Mouse (Mus musculus): ENCODE measurements around the gene Dennd1b. TPM values are rescaled to one million over a fixed set of nuclear protein-coding genes. Genes with fewer than 3 reads are reported as not detected.

The Dennd1b gene
- 3.3 and 7.7 TPM in 2 replicates for polyA plus RNA-seq (2011; ENCODE audit: insufficient read depth, insufficient read length, low replicate concordance, missing spikeins)

DNA sequence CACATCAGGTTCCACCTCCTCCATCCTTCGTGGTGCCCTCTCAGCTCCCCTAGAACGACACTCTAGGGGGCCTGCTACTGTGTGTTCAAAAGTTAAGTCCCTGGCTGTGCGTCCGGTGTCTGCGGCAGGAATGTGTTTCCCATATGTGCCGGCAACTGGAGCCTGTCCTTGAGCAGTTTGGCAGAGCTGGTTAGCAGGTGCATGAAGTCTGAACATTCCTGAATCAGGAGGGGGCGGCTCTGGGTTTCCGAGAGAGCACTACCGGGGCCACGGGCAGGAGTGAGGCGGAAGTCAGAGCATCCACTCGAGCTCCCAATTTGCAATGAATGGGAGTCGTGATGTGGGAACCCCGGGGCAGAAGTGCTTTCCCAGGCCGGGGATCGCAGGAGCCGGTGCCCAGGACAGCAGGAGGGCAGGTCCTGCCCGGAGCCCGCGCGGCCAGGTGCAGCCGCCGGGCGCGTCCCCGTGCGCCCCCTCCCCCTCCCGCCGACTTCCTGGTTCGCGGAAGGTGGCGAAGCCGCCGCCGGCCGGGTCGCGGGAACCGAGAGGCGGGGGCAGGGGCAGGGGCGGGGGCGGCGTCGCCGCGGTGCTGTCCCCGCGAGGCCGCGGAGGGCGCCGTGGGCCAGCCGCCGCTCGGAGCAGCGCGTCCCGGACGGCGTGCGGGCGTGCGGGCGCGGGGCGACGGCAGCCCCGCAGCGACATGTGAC lies at the start of gene Dennd1b:
Gene Dennd1b (plus strand): TSS at position 275 of the 707 bp plus-strand sequence.
- peak within 1 kb of the TSS; percentile 66 for H3K4me3 ChIP-seq (replicated peaks; ENCODE audit: control insufficient read depth, low read depth, low read length)
- H3K27ac ChIP-seq (ENCODE audit: control insufficient read depth, insufficient read depth, low read depth, low read length, poor library complexity), result peak within 1 kb of the TSS; percentile 96
- TF ChIP-seq POLR2A (IDR thresholded peaks at IDR 0.05; ENCODE audit: borderline replicate concordance, control insufficient read depth, low read depth, low read length) (peak; percentile 47; the same call in 1 of the 2 replicates), CTCF (IDR thresholded peaks at IDR 0.05; ENCODE audit: control insufficient read depth, insufficient read depth, low read length) (no peak)
- WGBS, result under 1% methylated on average over 69 of the region's 69 CpGs
- H3K4me1 ChIP-seq (ENCODE audit: control insufficient read depth, insufficient read depth, low read length), result peaks cover 2% of the 10 kb centered on the region

DNA sequence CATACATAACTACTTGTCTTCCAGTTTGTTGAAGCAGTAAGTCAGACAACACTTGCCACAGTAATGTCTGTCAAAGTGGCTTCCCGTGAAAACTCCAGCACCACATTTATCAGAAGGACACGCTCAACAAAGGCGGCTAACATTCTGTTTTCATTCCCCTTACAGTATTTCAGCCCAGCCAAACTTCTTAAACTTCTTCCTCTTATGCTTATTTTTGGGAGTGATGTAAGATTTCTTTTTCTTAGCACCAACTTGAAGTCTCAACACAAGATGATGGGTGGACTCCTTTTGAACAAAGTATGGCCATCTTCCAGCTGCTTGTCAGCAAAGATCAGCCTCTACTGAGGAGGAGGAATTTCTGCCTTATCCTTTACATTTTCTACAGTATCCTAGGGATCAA lies 47.6 kb upstream of the Dennd1b start:
- H3K4me3 ChIP-seq (replicated peaks; ENCODE audit: control insufficient read depth, low read depth, low read length), result no peak overlapping the region
- H3K4me1 ChIP-seq (ENCODE audit: control insufficient read depth, insufficient read depth, low read length), result no peaks in the 10 kb centered on the region; the same call in 1 of the 2 replicates
- no peak overlapping the region for H3K27ac ChIP-seq (ENCODE audit: control insufficient read depth, insufficient read depth, low read depth, low read length, poor library complexity)
- WGBS, result 85% methylated on average over 3 of the region's 3 CpGs
- no peak for TF ChIP-seq POLR2A (IDR thresholded peaks at IDR 0.05; ENCODE audit: borderline replicate concordance, control insufficient read depth, low read depth, low read length)
- no peak for TF ChIP-seq CTCF (IDR thresholded peaks at IDR 0.05; ENCODE audit: control insufficient read depth, insufficient read depth, low read length)

DNA sequence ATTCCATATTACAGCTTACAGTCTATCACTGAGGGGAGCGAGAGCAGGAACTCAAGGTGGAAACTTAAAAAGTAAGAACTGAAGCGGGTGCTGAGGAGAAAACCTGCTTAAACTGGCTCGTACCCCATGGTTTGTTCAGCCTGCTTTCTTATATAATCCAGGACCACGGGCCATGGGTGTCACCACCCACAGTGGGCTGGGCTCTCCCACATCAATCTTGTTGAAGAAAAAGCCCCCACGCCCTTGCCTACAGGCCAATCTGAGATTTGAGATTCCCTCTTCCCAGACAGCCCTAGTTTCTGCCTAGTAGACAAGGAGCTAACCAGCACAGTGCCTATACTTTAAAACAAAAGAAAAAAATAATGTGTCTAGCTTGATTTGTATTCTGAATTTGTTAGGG lies 43.6 kb upstream of the Dennd1b start:
- 81% methylated on average over 5 of the region's 5 CpGs for WGBS
- H3K27ac ChIP-seq (ENCODE audit: control insufficient read depth, insufficient read depth, low read depth, low read length, poor library complexity), result no peak overlapping the region
- TF ChIP-seq CTCF (IDR thresholded peaks at IDR 0.05; ENCODE audit: control insufficient read depth, insufficient read depth, low read length) (no peak), POLR2A (IDR thresholded peaks at IDR 0.05; ENCODE audit: borderline replicate concordance, control insufficient read depth, low read depth, low read length) (no peak)
- no peak overlapping the region for H3K4me3 ChIP-seq (replicated peaks; ENCODE audit: control insufficient read depth, low read depth, low read length)
- H3K4me1 ChIP-seq (ENCODE audit: control insufficient read depth, insufficient read depth, low read length), result no peaks in the 10 kb centered on the region; the same call in 1 of the 2 replicates

DNA sequence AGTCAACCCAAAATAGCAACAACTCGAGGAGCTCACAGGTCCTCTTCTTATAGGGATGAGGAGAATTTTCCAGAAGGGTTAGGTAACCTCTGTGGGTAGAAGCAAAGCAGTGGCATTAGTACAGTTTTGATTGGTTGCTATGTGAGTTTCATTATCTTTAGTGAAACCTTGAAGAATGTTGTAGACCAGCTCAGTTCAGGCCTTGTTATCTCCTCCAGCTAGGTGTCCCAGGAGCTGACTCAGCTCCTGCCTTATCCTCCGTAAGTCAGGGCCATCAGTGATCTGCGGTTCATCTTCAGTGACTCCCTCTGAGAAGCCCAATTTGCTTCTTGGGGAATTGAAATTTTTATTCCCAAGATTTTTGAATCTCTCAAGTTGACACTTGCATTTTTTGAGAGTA lies 43.2 kb upstream of the Dennd1b start:
- 71% methylated on average over 3 of the region's 3 CpGs for WGBS
- no peak overlapping the region for H3K27ac ChIP-seq (ENCODE audit: control insufficient read depth, insufficient read depth, low read depth, low read length, poor library complexity)
- no peak for TF ChIP-seq POLR2A (IDR thresholded peaks at IDR 0.05; ENCODE audit: borderline replicate concordance, control insufficient read depth, low read depth, low read length)
- TF ChIP-seq CTCF (IDR thresholded peaks at IDR 0.05; ENCODE audit: control insufficient read depth, insufficient read depth, low read length), result no peak
- H3K4me3 ChIP-seq (replicated peaks; ENCODE audit: control insufficient read depth, low read depth, low read length), result no peak overlapping the region
- no peaks in the 10 kb centered on the region; the same call in 1 of the 2 replicates for H3K4me1 ChIP-seq (ENCODE audit: control insufficient read depth, insufficient read depth, low read length)

DNA sequence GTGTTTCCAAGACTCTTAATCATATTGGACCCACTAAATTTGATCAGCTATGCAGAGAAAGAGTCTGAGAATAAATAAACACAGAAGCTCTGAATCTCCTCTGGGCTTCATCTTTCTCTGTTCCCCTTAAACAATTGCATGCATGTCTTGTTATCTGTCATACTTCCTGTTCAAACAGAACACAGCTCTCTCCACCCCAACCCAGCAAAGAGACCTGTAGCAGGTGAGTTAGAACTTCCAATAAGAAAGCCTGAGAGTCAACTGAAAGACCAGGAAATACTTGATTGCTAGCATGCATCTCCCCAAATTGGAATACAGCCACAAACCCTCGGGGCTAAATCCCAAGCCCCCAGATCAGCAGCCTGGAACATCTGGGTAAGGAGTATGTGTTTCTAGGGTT lies 42.4 kb upstream of the Dennd1b start:
- Histone ChIP-seq H3K4me1 (ENCODE audit: control insufficient read depth, insufficient read depth, low read length) (no peaks in the 10 kb centered on the region; the same call in 1 of the 2 replicates), H3K27ac (ENCODE audit: control insufficient read depth, insufficient read depth, low read depth, low read length, poor library complexity) (peak overlapping the region; percentile 37; the same call in 1 of the 2 replicates), H3K4me3 (replicated peaks; ENCODE audit: control insufficient read depth, low read depth, low read length) (no peak overlapping the region)
- 55% methylated on average over 1 of the region's 1 CpGs for WGBS
- TF ChIP-seq POLR2A (IDR thresholded peaks at IDR 0.05; ENCODE audit: borderline replicate concordance, control insufficient read depth, low read depth, low read length) (no peak), CTCF (IDR thresholded peaks at IDR 0.05; ENCODE audit: control insufficient read depth, insufficient read depth, low read length) (no peak)

DNA sequence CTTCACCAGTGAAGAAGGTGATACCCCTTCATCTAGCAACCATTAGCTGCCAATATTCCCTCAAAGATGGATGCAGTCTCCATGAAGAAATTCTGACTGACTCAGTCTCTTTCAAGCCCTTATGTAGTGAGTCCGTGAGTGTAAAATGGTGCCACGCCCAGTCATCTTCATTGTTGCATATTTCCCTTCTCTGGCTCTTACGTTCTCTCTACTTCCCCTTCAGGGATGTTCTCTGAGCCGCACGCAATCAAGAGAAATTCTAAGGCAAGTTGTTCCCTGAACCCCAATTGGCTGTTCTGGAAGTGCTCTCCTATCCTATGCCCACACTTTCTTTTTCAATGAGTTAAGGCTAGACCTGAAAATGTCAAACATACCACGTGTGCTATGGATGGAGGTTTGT lies 40.3 kb upstream of the Dennd1b start:
- Histone ChIP-seq H3K27ac (ENCODE audit: control insufficient read depth, insufficient read depth, low read depth, low read length, poor library complexity) (no peak overlapping the region; the same call in 1 of the 2 replicates), H3K4me3 (replicated peaks; ENCODE audit: control insufficient read depth, low read depth, low read length) (no peak overlapping the region), H3K4me1 (ENCODE audit: control insufficient read depth, insufficient read depth, low read length) (no peaks in the 10 kb centered on the region; the same call in 1 of the 2 replicates)
- WGBS, result 48% methylated on average over 6 of the region's 6 CpGs
- no peak for TF ChIP-seq CTCF (IDR thresholded peaks at IDR 0.05; ENCODE audit: control insufficient read depth, insufficient read depth, low read length)
- TF ChIP-seq POLR2A (IDR thresholded peaks at IDR 0.05; ENCODE audit: borderline replicate concordance, control insufficient read depth, low read depth, low read length), result no peak

DNA sequence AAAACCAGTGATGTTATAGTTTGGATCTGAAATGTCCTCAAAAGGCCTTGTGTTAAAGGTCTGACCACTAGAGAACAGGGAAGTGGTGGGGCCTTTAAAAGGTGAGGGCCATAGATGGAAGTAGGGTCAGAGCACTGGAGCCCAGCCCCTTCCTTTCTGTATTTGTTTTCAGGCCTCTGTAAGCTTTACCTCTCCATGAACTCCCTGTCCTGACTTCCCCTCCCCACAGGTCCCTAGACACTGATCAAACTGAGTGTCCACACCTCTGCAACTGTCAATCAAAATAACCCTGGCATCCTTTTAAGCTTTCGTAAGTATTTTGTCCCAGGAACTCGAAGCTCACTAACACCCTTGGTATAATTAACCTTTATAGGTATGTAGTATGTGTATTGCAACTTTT lies 39.0 kb upstream of the Dennd1b start:
- TF ChIP-seq POLR2A (IDR thresholded peaks at IDR 0.05; ENCODE audit: borderline replicate concordance, control insufficient read depth, low read depth, low read length) (no peak), CTCF (IDR thresholded peaks at IDR 0.05; ENCODE audit: control insufficient read depth, insufficient read depth, low read length) (no peak)
- 72% methylated on average over 2 of the region's 2 CpGs for WGBS
- no peak overlapping the region for H3K4me3 ChIP-seq (replicated peaks; ENCODE audit: control insufficient read depth, low read depth, low read length)

DNA sequence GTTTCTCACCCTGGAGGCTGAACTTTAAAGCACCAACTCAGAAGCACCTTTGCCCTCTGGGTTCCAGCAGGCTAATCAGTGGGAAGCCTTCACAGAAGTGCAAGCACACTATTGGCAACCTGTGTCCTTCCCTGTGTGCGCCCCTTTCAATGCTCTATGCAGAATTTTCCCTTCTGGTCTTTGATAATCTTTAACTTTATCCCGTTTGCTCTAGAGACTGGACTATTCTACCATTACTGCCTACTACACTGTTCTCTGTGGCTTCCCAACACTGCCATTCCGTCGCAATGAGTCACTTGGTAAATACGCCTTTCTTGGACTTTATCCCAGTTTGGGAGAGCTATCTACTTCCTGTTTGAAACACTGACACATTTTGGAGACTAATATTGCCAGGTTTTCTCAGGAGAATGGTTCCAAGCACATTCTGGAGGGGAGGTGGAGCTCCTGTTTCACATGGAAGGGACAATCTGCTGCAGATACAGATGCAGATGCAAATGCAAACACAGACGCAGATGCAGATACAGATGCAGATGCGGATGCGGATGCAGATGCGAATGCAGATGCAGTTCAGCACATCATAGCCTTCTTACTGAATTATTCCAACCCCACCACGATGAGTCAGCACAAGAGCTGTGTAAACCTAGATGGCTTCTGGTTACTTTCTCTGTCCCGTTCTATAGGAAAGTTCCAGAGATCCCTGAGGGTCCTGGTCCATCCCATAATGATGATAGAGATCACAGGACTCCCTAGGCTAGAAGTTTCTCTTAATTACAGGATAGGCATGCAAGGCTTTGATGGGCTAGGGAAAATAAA lies 34.4 kb upstream of the Dennd1b start:
- Histone ChIP-seq H3K4me3 (replicated peaks; ENCODE audit: control insufficient read depth, low read depth, low read length) (no peak overlapping the region), H3K27ac (ENCODE audit: control insufficient read depth, insufficient read depth, low read depth, low read length, poor library complexity) (no peak overlapping the region), H3K4me1 (ENCODE audit: control insufficient read depth, insufficient read depth, low read length) (no peaks in the 10 kb centered on the region)
- TF ChIP-seq POLR2A (IDR thresholded peaks at IDR 0.05; ENCODE audit: borderline replicate concordance, control insufficient read depth, low read depth, low read length) (no peak), CTCF (IDR thresholded peaks at IDR 0.05; ENCODE audit: control insufficient read depth, insufficient read depth, low read length) (no peak)
- 55% methylated on average over 11 of the region's 11 CpGs for WGBS

More for the DNA sequence above, 39.0 kb upstream of the Dennd1b start:
- Histone ChIP-seq H3K4me1 (ENCODE audit: control insufficient read depth, insufficient read depth, low read length) (no peaks in the 10 kb centered on the region; the same call in 1 of the 2 replicates), H3K27ac (ENCODE audit: control insufficient read depth, insufficient read depth, low read depth, low read length, poor library complexity) (no peak overlapping the region)
